Mouse (Mus musculus) cerebellum, adult 9-10 months (tissue): Measurements from ENCODE around the gene Tigit.

Experiments used
- DNase-seq: peaks from one replicate; pipeline ENCODE4 v3.0.0; 2022

Tigit gene

DNA sequence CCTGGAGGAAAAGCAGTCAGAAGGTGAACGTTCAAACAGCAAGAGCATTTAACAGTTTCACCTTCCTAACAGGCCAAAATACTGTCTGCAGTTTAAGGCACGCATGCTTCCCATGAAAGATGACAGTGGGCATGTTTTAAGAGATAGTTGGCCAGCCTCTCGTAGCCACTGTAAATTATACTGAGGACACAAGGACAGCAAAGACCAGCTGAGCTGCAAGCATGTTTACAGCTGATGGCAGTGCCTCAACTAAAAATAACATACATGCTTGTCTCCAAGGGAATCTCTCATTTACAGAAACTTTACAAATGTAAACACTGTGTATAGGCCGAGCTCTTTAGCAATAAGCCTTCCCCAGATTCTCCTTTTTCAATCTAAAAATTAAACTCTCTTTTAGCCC, 47.6 kb downstream of the Tigit start:
- DNase-seq, result no peak

DNA sequence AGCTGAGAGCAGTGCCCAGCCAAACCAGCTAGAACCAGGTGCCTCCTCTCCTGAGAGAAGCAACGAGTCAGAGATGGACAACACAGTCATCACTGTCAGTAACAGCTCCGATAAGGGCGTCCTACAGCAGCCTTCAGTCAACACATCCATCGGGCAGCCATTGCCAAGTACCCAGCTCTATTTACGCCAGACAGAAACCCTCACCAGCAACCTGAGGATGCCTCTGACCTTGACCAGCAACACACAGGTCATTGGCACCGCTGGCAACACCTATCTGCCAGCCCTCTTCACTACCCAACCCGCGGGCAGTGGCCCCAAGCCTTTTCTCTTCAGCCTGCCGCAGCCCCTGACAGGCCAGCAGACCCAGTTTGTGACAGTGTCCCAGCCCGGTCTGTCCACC, 53.6 kb downstream of the Tigit start:
- no peak for DNase-seq

DNA sequence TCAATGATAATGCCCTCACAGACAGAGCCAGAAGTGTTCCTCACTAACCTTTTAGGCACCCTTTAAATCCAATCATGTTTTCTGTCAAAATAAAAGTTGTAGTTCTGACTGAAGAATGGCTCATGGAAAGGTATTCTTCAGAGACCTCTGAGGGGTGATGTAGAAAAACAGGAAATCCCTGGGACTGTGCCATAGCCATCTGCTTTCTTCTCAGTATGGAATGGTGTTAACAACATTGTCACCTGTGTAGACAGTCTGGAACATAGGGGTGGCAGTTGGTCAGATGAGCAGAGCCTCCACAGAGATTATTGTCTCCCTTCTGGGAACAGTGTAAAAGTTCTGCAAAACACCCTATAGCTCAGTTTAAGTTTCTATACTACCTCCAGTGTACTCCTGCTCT, 55.9 kb downstream of the Tigit start:
- peak; percentile 52 for DNase-seq

DNA sequence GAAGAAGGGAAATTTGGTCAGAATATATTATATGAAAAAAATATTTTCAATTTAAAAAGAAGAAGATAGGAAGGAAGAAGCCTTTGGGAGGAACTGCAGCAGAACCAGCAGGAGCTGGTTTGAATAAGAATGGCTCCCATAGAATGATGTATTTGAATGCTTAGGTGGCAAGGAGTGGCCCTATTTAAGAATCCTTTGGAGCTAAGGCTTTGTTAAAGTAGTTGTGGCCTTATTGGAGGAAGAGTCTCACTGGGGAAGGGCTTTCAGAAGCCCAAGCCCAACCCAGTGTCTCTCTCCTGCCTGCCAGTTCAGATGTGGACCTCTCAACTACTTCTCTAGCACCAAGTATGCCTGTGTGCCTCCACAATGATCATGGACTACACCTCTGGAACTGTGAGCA, 56.9 kb downstream of the Tigit start:
- DNase-seq, result no peak

DNA sequence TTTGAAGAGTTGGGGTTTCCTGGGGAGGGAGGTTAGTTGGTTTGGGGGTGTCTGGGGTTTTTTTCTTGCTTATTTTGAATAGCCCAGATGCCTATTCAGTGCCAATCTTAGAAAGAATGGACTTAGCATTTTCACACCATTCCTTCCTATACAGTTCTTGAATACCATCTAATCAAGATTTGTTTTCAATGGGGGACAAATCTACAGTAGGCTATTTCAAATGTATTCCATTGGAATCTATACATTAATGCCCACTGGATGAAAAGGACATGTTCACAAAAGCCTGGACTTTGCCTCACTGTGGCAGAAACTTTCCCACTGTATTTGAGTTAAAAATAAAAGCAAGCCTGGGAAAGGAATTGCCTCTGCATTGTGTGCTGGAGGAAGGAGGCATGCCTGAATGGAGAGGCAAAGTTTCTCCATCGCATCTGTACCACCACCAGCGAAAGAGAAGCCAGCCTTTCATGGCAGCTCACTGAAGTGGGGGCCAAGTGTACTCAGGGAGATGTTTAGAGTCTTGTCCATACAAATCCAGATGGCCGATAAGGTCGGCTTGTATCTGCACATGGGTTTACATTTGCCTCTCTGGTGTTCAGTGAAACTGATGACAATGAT, 59.4 kb downstream of the Tigit start:
- no peak for DNase-seq

DNA sequence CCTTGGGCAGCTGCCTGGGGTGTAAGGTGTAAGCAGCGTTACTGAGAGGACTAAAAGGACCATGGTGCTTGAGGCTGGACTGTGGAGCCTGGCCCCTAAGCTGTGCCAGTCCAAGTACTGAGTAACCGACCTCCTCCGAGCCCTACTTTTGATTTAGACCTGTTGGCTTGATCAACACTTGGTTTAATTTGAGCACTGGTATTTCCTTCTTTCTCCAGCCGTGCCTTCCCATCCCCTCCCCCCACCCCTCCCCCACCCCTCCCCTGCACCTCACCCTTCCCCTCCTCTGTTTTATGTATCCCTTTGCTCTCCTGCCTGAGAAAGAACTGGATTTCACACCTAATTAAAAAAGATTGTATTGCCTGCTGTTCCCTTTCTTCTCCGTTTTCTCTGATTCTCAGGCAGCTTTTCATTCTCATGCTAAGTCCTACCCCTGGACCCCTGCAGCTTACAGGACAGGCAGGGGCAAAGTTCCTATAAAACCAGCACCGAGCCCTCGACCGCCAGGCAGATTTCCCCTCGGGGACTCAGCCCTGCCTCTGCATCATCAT, 60.3 kb downstream of the Tigit start:
- no peak for DNase-seq

DNA sequence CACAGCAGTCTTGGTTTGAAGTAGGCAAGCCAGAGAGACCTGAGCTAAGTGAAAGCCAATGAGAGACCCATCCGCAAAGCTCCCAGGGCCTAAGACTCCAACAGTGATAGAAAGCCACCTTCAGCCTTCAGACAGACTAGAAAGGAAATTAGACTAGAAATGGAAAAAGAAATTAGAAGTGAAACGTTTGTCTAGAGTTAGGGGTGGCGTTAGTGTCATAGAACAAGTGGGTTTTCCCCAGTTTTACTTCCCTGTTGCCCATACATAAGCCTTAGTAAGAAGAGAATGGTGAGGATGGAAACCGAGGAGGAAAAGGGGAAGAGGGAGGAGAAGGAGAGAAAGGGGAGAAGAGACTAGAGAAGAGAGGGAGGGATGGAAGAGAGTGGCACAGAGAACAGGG, 61.4 kb downstream of the Tigit start:
- no peak for DNase-seq

DNA sequence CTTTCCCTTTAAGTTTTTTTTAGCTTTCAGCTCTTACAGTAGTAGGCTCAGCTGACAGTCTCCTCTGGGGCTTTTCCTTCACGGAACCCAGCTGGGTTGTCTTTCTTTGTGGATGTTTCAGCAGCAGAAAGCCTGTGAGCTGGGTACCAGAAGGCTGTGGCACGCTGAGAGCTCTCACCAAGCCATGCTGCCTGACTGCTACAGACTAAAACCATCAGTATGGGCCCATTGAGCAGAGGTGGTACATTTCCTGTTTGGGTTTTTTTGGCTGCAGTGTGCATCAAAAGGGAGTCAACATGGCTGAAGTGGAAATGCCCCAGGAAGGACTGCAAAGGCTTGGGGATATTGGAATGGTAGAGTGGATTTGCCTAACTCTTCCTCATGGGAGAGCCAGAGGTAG, 64.2 kb downstream of the Tigit start:
- DNase-seq, result no peak
